ENCODE assay signal across 30 mouse cellular contexts in genomic region chr3:96078711-96079110, GRCm38 (mm10). TPM values are rescaled to one million over a fixed set of nuclear protein-coding genes. Genes with fewer than 3 reads are reported as not detected.
DNase-seq lines count a peak whose midpoint lies in the region; ATAC-seq lines count a peak whose summit lies in the region.
"Had no signal": no experiment of that assay in that cellular context is flagged by ENCODE, and none has a peak within 500 bp of the region (broad histone marks: within the 10 kb centered on the region; RNA-seq: fewer than 3 reads in every experiment).

No protein-coding gene starts in this region.

- H3K4me1 ChIP-seq in heart, embryonic 10.5 days, result no peaks in the 10 kb centered on the region
- H3K4me1 ChIP-seq in hindbrain, embryonic 13.5 days (replicated peaks), result no peaks in the 10 kb centered on the region
- H3K4me1 ChIP-seq: embryonic facial prominence, embryonic 10.5 days; heart, embryonic 13.5 days; hindbrain, embryonic 15.5 days had no signal

- DNase-seq in adrenal gland, adult 2 months, result peak; percentile 22
- no peak for DNase-seq in adrenal gland, adult 8-10 months
- DNase-seq in heart, embryonic 10.5 days (ENCODE audit: low spot score), result peak; percentile 17
- no peak for DNase-seq in heart, postnatal 4 days
- peak; percentile 47 for DNase-seq in 3134 (ENCODE audit: extremely low read depth, insufficient read length, low spot score)
- peak; percentile 64 for DNase-seq in adipocyte (ENCODE audit: low spot score)
- DNase-seq: adrenal gland, postnatal 10 days; cerebellum, adult 11-12 months; cerebellum, adult 8-10 months; cerebellum, postnatal 10 days; cerebellum, postnatal 36 days; embryo, embryonic 11 days; forebrain, postnatal 0 days; gastrocnemius, adult 2 months; gastrocnemius, postnatal 14 days; heart, adult 18-20 months; heart, postnatal 14 days; kidney, adult 8-10 months had no signal

- no peaks in the 10 kb centered on the region for H3K27me3 ChIP-seq in heart, embryonic 10.5 days (ENCODE audit: insufficient read depth, poor library complexity, severe bottlenecking)
- no peaks in the 10 kb centered on the region for H3K27me3 ChIP-seq in hindbrain, embryonic 13.5 days
- H3K27me3 ChIP-seq: embryonic facial prominence, embryonic 13.5 days; heart, embryonic 13.5 days; hindbrain, embryonic 15.5 days; Patski had no signal

- no peak overlapping the region for H3K9ac ChIP-seq in hindbrain, embryonic 13.5 days
- H3K9ac ChIP-seq: embryonic facial prominence, embryonic 13.5 days; forebrain, postnatal 0 days; heart, embryonic 13.5 days; hindbrain, embryonic 15.5 days had no signal

- H3K4me3 ChIP-seq in heart, embryonic 10.5 days, result no peak overlapping the region
- H3K4me3 ChIP-seq in hindbrain, embryonic 13.5 days, result no peak overlapping the region
- H3K4me3 ChIP-seq: embryonic facial prominence, embryonic 10.5 days; embryonic facial prominence, embryonic 13.5 days; erythroblast, embryonic 14.5 days; forebrain, embryonic 10.5 days; gastrocnemius, adult 2 months; heart, embryonic 13.5 days; hindbrain, embryonic 10.5 days; hindbrain, embryonic 15.5 days had no signal

- 65% methylated on average over 3 of the region's 3 CpGs for WGBS in heart, embryonic 10.5 days
- 73% methylated on average over 3 of the region's 3 CpGs for WGBS in hindbrain, embryonic 13.5 days

- no peaks in the 10 kb centered on the region for H3K36me3 ChIP-seq in heart, embryonic 10.5 days
- H3K36me3 ChIP-seq in hindbrain, embryonic 13.5 days, result no peaks in the 10 kb centered on the region
- H3K36me3 ChIP-seq: embryonic facial prominence, embryonic 10.5 days; embryonic facial prominence, embryonic 13.5 days; forebrain, embryonic 10.5 days; heart, embryonic 13.5 days; hindbrain, embryonic 10.5 days; hindbrain, embryonic 15.5 days had no signal

- H3K4me2 ChIP-seq in hindbrain, embryonic 13.5 days, result no peak overlapping the region
- H3K4me2 ChIP-seq: embryonic facial prominence, embryonic 13.5 days; heart, embryonic 13.5 days; hindbrain, embryonic 15.5 days had no signal

- H3K27ac ChIP-seq in heart, embryonic 10.5 days, result no peak overlapping the region
- H3K27ac ChIP-seq in hindbrain, embryonic 13.5 days, result no peak overlapping the region
- H3K27ac ChIP-seq: embryonic facial prominence, embryonic 10.5 days; embryonic facial prominence, embryonic 13.5 days; forebrain, embryonic 10.5 days; gastrocnemius, adult 2 months; heart, embryonic 13.5 days; hindbrain, embryonic 10.5 days; hindbrain, embryonic 15.5 days had no signal

- no peak for ATAC-seq in hindbrain, embryonic 13.5 days (ENCODE audit: low FRiP score)
- ATAC-seq in CD4-positive, CD25-positive, alpha-beta regulatory T cell, adult 4 months, result no peak
- ATAC-seq: forebrain, embryonic 14.5 days; forebrain, postnatal 0 days; intestine, postnatal 0 days; Patski had no signal

- H3K9me3 ChIP-seq in heart, embryonic 10.5 days, result no peaks in the 10 kb centered on the region
- 0 out of 2 replicates have a peak, but pooled peaks cover 6% of the 10 kb centered on the region for H3K9me3 ChIP-seq in hindbrain, embryonic 13.5 days
- H3K9me3 ChIP-seq: embryonic facial prominence, embryonic 13.5 days; forebrain, embryonic 10.5 days; heart, embryonic 13.5 days; hindbrain, embryonic 10.5 days; hindbrain, embryonic 15.5 days had no signal

RNA-seq across cellular contexts. Expression of gene Vps45, which starts 20.4 kb away (rescaled TPM):
- 10 to 100 TPM; 38.3 to 39.4 TPM for total RNA-seq in adrenal gland, adult 2 months (2021)
- polyA plus RNA-seq in adrenal gland, adult 2 months (2012; rRNA removed), result 2.6 and 3.0 TPM in 2 replicates
- total RNA-seq in adrenal gland, adult 8-10 months (2022), result 10 to 100 TPM; 29.7 to 49.0 (median 34.9) TPM
- polyA plus RNA-seq in heart, embryonic 10.5 days (2016; fragmentation: Nextera tagmentation; extraction: Ambion mirVana), result 26.1 and 30.6 TPM in 2 replicates
- 10 to 100 TPM; 33.7 to 34.5 TPM for total RNA-seq in heart, postnatal 4 days (2021)
- 62.9 and 64.0 TPM in 2 replicates for polyA plus RNA-seq in hindbrain, embryonic 13.5 days (2015; fragmentation: Nextera tagmentation; extraction: Ambion mirVana)
- 10 to 100 TPM; 22.2 to 24.3 TPM for polyA plus RNA-seq in CD4-positive, CD25-positive, alpha-beta regulatory T cell, adult 4 months (2017; shearing (Covaris generic))

RNA-seq across cellular contexts. Expression of gene Otud7b, which starts 25.6 kb away (rescaled TPM):
- total RNA-seq in adrenal gland, adult 2 months (2021), result 10 to 100 TPM; 25.0 to 38.2 TPM
- polyA plus RNA-seq in adrenal gland, adult 2 months (2012; rRNA removed), result 16.3 and 19.7 TPM in 2 replicates
- total RNA-seq in adrenal gland, adult 8-10 months (2022), result 10 to 100 TPM; 37.8 to 55.2 (median 47.2) TPM
- polyA plus RNA-seq in heart, embryonic 10.5 days (2016; fragmentation: Nextera tagmentation; extraction: Ambion mirVana), result 15.2 and 16.1 TPM in 2 replicates
- total RNA-seq in heart, postnatal 4 days (2021), result 10 to 100 TPM; 45.7 to 47.4 TPM
- 11.0 and 13.6 TPM in 2 replicates for polyA plus RNA-seq in hindbrain, embryonic 13.5 days (2015; fragmentation: Nextera tagmentation; extraction: Ambion mirVana)
- 10 to 100 TPM in 1 of 2 experiments, 1 to 10 TPM in 1; 9.1 to 13.3 TPM for polyA plus RNA-seq in CD4-positive, CD25-positive, alpha-beta regulatory T cell, adult 4 months (2017; shearing (Covaris generic))

Comparison
In these comparisons a context has a peak if more than half of its experiments do, and no peak if none do; other contexts are left out.
1. DNase-seq: peak in adrenal gland, adult 2 months (single experiment), heart, embryonic 10.5 days (single experiment), 3134 (single experiment) and adipocyte (single experiment); none in adrenal gland, adult 8-10 months (single experiment) and heart, postnatal 4 days (single experiment).